Mouse (Mus musculus) erythroid progenitor cell, adult 5-6 weeks (primary cell): ENCODE measurements at regions not wholly inside any gene's neighbourhood (a gene's known extent, or its start where the extent isn't known, plus 50 kb on each side); places are given as distances from the start of the nearest gene placed in this dataset.

Experiments used
- ATAC-seq: replicated peaks from 2 replicates; pipeline ENCODE4 v1.8.0; 2016; ENCODE audit warnings: moderate number of reproducible peaks, mild to moderate bottlenecking, moderate TSS enrichment, inconsistent platforms; ENCODE audit not compliant: poor library complexity, low FRiP score, severe bottlenecking

GRCm38 (mm10) chr3:52621936-52622335 lies 353.8 kb downstream of the Foxo1 start:
- ATAC-seq, result no peak

DNA sequence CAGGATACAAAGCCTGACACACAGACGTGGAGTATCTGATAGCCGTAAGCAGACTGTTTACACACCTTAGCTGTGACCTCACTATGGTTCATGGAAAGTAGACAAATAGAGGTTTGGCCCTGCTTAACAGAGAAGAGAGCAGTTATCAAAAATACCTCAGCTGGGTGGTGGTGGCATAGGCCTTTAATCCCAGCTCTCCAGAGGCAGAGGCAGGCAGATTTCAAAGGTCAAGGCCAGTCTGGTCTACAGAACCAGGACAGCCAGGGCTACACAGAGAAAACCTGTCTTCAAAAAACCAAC lies 350.7 kb downstream of the Foxo1 start:
- no peak for ATAC-seq

GRCm38 (mm10) chr3:52618212-52618924 lies 350.2 kb downstream of the Foxo1 start:
- ATAC-seq, result no peak

- ATAC-seq, result no peak
Measured at GRCm38 (mm10) chr3:52617413-52618149, 349.4 kb downstream of the Foxo1 start.

DNA sequence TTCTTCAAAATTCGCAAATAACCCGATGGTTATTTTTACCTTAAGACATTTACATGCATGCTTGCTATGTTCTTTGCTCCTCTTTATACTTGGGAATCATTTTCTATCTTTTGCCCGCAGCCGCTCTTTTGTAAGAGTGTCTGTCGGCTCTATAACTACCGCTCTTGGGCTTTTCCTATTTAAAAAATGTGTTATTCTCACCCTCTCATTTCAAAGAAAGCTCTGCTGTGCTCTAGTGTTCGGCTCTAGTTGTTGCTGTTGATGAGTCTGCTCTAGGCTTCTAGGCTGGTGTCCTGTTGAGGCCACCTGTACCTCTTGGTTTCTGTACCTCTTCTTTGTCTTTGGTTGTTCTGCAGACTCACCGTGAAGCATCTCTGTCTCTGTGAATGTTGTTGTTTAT lies 343.7 kb downstream of the Foxo1 start:
- no peak for ATAC-seq

- no peak for ATAC-seq
Measured at GRCm38 (mm10) chr3:52610466-52610865, 342.3 kb downstream of the Foxo1 start.

- ATAC-seq, result no peak
Measured at GRCm38 (mm10) chr3:52608086-52608426, 339.9 kb downstream of the Foxo1 start.

DNA sequence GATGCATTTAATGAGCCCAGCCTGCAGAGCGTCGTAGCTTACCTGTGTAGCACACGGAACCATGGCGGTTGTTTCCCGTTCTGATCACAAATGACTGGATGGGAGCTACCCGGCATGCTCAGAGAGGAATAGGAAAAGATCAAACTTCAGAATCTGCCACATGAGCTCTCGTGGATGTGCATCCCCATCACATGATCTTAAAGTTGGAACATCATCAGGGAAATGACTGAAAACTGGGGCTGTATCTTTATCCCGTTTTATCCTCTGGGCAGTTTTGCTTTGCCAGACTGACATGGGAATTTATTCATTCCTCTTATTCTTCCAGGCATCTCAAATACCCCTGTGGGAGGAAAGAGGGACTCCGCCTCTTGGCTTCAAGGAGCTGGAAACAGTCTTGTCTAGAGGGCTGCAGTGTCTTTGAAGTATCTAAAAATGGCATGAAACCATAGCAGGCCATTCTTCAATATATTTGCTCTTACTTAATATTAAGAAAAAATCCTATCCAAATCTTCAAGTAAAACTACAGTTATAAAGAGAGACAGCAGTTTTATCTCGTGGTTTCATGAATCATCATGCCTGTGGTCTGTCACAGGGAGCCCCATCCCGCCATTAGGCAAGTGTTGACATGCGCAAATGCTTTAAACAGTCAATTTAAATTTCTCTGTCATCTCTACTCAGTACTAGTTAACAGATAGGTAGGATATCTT lies 339.4 kb downstream of the Foxo1 start:
- ATAC-seq, result no peak

DNA sequence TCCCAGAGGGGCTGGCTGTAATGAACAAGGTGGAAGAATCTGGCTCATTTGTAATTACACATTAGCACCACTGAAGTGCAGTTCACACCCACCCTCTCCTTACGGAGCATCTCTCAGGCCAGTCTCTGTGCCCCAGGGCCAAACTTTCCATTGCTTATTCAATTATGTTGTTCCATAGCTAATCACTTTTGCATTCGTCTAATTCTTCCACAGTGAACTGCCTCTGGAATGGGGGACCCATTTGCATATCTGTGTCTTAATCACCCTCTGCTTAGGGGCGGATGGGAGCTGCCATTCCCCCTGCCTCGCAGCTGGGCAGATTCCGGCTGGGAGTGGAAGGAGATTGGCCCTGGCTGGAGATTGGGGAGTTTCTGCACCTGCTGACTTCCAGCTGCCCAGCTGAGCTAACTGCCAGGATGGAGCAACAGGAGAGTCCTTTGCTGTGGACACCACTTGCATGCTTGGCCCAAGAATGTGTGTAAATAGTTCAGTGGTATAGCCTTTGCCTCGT lies 337.2 kb downstream of the Foxo1 start:
- no peak for ATAC-seq

GRCm38 (mm10) chr3:52603244-52603704 lies 335.1 kb downstream of the Foxo1 start:
- no peak for ATAC-seq

DNA sequence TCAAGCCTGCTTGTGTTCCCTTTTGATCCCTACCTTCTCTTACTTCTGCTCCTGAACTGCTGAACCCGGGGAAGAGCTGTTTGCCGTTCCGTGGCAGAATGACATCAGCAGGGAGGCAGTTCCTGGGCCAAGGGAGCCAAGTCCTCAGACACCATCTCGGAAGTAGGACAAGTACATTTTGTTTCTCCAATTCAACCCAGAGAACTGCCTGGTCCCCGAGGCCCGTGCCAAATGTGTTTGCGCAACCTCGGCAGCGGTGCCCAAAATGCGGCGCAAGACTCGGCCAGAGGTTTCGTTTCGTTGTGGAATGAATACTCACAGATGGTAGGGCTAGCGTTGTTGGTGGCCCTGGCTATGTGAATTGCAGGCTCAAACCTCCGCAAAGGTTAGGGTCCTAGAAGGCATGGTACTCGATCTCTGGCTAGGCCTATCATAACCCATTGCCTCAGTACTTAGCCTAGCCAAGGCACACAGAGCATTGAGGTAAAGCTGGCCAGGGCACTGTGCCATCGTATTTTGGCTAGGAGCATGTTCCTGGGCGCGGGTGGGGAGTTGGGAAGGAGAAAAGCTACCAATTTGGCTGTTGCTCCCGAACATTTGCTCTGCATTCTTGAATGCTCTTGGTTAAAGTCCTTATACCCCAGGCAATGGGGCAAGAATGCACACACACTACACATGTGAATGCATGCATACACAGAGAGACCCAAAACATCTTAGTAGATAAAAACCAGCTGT lies 333.0 kb downstream of the Foxo1 start:
- ATAC-seq, result no peak

- ATAC-seq, result no peak
Measured at GRCm38 (mm10) chr3:52600581-52600980, 332.4 kb downstream of the Foxo1 start.

DNA sequence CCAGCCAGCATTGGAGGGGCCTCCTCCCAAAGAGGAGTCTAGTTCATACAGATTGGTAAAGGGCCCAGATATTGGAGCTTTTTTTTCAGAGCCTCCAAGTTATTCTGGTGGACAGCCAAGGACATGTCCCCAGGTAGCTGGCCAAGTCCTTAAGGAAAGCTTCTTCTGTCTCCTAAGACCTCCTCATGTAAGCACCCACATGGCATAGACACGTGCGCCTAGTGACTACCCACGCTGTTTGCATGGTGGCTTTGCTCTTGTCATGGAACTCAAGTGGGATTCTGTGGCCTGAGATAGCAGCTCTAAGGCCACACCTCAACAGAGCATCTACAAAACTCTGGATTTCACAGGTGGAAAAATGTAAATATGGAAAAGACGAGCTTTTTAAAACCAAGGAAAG lies 332.0 kb downstream of the Foxo1 start:
- ATAC-seq, result no peak

GRCm38 (mm10) chr3:52586418-52586817 lies 318.3 kb downstream of the Foxo1 start:
- ATAC-seq, result no peak

- ATAC-seq, result no peak
Measured at GRCm38 (mm10) chr3:52579917-52580316, 311.8 kb downstream of the Foxo1 start.

DNA sequence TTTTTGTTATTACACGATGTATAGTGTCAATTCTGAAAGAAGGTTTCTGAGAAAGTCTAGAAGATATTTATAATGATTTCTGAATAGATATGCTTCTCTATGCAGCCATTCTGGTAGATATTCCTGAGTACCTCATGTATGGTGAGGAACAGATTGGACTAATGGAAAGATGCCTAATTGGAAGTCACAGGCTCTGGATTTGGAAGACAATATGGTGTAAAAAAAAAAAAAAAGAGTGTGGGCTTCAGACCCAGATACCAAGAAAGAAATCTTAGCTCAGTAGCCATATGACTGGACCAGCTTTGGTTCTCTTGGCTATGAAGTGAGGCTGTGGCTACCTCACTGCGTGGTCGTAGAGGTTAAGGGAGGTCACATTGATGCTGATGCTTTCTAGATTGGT lies 311.0 kb downstream of the Foxo1 start:
- no peak for ATAC-seq

DNA sequence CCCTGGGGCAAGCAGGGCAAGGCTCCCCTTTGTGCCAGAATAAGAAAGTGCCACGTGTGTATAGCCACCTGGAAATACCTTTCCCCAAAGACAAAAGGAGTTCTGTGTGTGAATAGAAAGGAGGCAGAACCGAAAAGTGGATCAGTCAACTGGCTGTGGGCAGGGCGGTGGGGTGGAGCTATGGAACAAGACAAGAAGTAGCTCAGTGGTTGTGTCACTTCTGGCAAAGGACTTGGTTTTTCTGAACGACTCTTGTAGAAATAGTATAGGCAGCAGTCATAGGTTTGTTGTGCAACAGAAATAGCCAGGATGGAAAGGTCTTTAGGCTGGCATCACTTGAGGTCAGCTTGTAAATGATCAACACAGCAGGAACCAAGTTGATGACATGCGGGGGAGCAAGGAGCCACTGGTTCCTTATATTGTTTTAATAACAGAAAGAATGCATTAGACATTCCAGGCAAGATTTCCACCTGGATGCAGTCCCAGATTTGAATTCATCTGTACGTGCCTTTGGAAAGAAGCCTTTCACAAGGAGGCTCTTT lies 308.6 kb downstream of the Foxo1 start:
- no peak for ATAC-seq

GRCm38 (mm10) chr3:52575237-52575798 lies 307.2 kb downstream of the Foxo1 start:
- no peak for ATAC-seq

GRCm38 (mm10) chr3:52574341-52574740 lies 306.2 kb downstream of the Foxo1 start:
- ATAC-seq, result no peak

DNA sequence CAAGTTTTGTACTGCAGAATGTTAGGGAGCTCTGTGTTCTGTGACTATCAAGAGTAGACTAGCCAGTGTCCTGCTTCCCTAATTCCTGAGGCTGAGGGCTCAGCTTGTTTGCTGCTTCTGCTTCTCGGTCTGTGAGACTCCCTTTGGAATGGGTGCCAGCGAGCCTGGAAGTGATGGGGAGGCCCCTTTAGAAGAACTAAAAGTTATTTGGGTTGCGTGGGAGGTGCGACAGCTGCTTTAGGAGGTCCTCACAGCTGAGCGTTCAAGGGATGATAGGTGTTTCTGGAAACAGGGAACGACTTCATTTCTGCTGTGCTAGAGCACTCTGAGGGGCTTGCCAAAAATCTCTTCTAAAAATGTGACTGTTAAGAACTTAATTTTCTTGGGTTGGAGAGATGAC lies 305.7 kb downstream of the Foxo1 start:
- no peak for ATAC-seq
